Mouse (Mus musculus) ES-E14 (cell line): Measurements from ENCODE around the gene Gm10803. TPM values are rescaled to one million over a fixed set of nuclear protein-coding genes. Genes with fewer than 3 reads are reported as not detected.
"Not testable (repeated sequence)": the region's sequence is repeated elsewhere in the genome, so short reads cannot be mapped to it uniquely, and the experiment has no call there.

Experiments used
- DNase-seq: peaks from one replicate; pipeline ENCODE4 v3.0.0-alpha.2; 2013; ENCODE audit warnings: low read depth, low spot score
- H3K27ac ChIP-seq: 2 replicates; pipeline ENCODE4 v1.5.1; 2012; ENCODE audit warnings: low read depth, mild to moderate bottlenecking, low read length, moderate library complexity, mixed read lengths; ENCODE audit not compliant: poor library complexity, insufficient read depth, severe bottlenecking
- H3K36me3 ChIP-seq: 2 replicates; pipeline ENCODE4 v1.6.1; 2012; ENCODE audit warnings: mild to moderate bottlenecking, low read length, moderate library complexity, mixed read lengths; ENCODE audit not compliant: control insufficient read depth, poor library complexity, insufficient read depth, severe bottlenecking
- H3K4me1 ChIP-seq, 2 experiments: fragments of 150-350 bp in 1 of 2; sonication (generic) in 1 of 2; 2 replicates each; pipeline ENCODE4 v1.6.1; 2012; ENCODE audit warnings: low read length in 2 of 2, mild to moderate bottlenecking in 1 of 2, mixed read lengths in 1 of 2; ENCODE audit not compliant: control insufficient read depth in 2 of 2, insufficient read depth in 2 of 2, poor library complexity in 1 of 2
- H3K4me3 ChIP-seq, 2 experiments: fragments of 150-350 bp in 1 of 2; sonication (generic) in 1 of 2; 2 replicates each; pipeline ENCODE4 v1.5.1; 2012; ENCODE audit warnings: low read length in 2 of 2, low read depth in 1 of 2, mild to moderate bottlenecking in 1 of 2, mixed read lengths in 1 of 2; ENCODE audit not compliant: insufficient read depth in 1 of 2, poor library complexity in 1 of 2, severe bottlenecking in 1 of 2
- H3K9ac ChIP-seq: 2 replicates; pipeline ENCODE4 v1.6.1; 2012; ENCODE audit warnings: low read depth, mild to moderate bottlenecking, low read length, mixed read lengths; ENCODE audit not compliant: poor library complexity, insufficient read depth, severe bottlenecking
- H3K9me3 ChIP-seq: fragments of 150-350 bp; sonication (generic); 2 replicates; pipeline ENCODE4 v1.6.1; 2012; ENCODE audit warnings: low read depth, mild to moderate bottlenecking, low read length; ENCODE audit not compliant: control insufficient read depth, insufficient read depth
- CHD2 ChIP-seq: IDR thresholded peaks from 2 replicates; pipeline ENCODE4 v1.6.1; 2014; ENCODE audit warnings: mild to moderate bottlenecking, low read depth, low read length, inconsistent platforms
- HCFC1 ChIP-seq: IDR thresholded peaks from 2 replicates; pipeline ENCODE4 v1.6.1; 2012; ENCODE audit warnings: low read length, inconsistent platforms, borderline replicate concordance; ENCODE audit not compliant: insufficient read depth
- MAFK ChIP-seq: IDR thresholded peaks from 2 replicates; pipeline ENCODE4 v1.6.1; 2014; ENCODE audit warnings: mild to moderate bottlenecking, low read depth, low read length, inconsistent platforms; ENCODE audit not compliant: insufficient read depth
- ZC3H11A ChIP-seq: IDR thresholded peaks from 2 replicates; pipeline ENCODE4 v1.6.1; 2012; ENCODE audit warnings: low read depth, mild to moderate bottlenecking, inconsistent platforms, low read length, borderline replicate concordance
- ZNF384 ChIP-seq: IDR thresholded peaks from 2 replicates; pipeline ENCODE4 v1.6.1; 2012; ENCODE audit warnings: low read depth, low read length, inconsistent platforms
- in situ Hi-C, 2 experiments: fragments of 600-800 bp; cut with MboI; formaldehyde crosslinking; loops; one replicate each; pipeline ENCODE4 v1.15.1; 2025; ENCODE audit warnings: low sequenced_read_pairs in 2 of 2, inconsistent platforms in 1 of 2; ENCODE audit not compliant: unreplicated experiment in 2 of 2
- total RNA-seq: library from RNA; depleted of rRNA; stranded (reverse); fragments of 300-350 nt; gene quantifications from 2 replicates; pipeline ENCODE4 v1.2.3, GENCODE M21; 2012; rRNA removed

Gene Gm10803
- not detected in 2 replicates for total RNA-seq

GRCm38 (mm10) chr2:93560268-93560667, at the start of gene Gm10803:
Gene Gm10803 (plus strand): TSS chr2:93560568.
- H3K4me1 ChIP-seq, H3K4me3 ChIP-seq, H3K36me3 ChIP-seq, H3K9me3 ChIP-seq, H3K27ac ChIP-seq, H3K9ac ChIP-seq, DNase-seq, in situ Hi-C loops: not testable (repeated sequence)

GRCm38 (mm10) chr2:93510839-93511238, 49.5 kb upstream of the Gm10803 start:
- no peak overlapping the region for H3K9ac ChIP-seq
- H3K27ac ChIP-seq: no peak overlapping the region
- no peak for DNase-seq
- H3K4me1 ChIP-seq: no peaks in the 10 kb centered on the region
- in situ Hi-C loops: no loop called here
- H3K36me3 ChIP-seq: no peaks in the 10 kb centered on the region
- no peak overlapping the region for H3K4me3 ChIP-seq
- no peaks in the 10 kb centered on the region for H3K9me3 ChIP-seq
- TF ChIP-seq CHD2: no peak
- TF ChIP-seq HCFC1: no peak
- no peak for TF ChIP-seq MAFK
- TF ChIP-seq ZC3H11A: no peak
- no peak for TF ChIP-seq ZNF384

- no peak overlapping the region for H3K9ac ChIP-seq
- no peaks in the 10 kb centered on the region for H3K4me1 ChIP-seq
- TF ChIP-seq HCFC1: no peak
- in situ Hi-C loops: no loop called here
- H3K4me3 ChIP-seq: no peak overlapping the region
- no peaks in the 10 kb centered on the region for H3K9me3 ChIP-seq
- no peak for DNase-seq
- H3K27ac ChIP-seq: no peak overlapping the region
- H3K36me3 ChIP-seq: no peaks in the 10 kb centered on the region
Observed at GRCm38 (mm10) chr2:93512130-93512529, 48.2 kb upstream of the Gm10803 start.

GRCm38 (mm10) chr2:93515246-93515645, 45.1 kb upstream of the Gm10803 start:
- Histone ChIP-seq H3K9ac (no peak overlapping the region), H3K4me1 (no peaks in the 10 kb centered on the region), H3K9me3 (no peaks in the 10 kb centered on the region), H3K4me3 (no peak overlapping the region), H3K27ac (no peak overlapping the region), H3K36me3 (no peaks in the 10 kb centered on the region)
- TF ChIP-seq HCFC1 (no peak), ZC3H11A (no peak), ZNF384 (no peak)
- no peak for DNase-seq
- in situ Hi-C loops: no loop called here

- Histone ChIP-seq H3K4me3 (no peak overlapping the region), H3K4me1 (no peaks in the 10 kb centered on the region), H3K9ac (no peak overlapping the region), H3K9me3 (no peaks in the 10 kb centered on the region), H3K27ac (no peak overlapping the region), H3K36me3 (no peaks in the 10 kb centered on the region)
- TF ChIP-seq CHD2: no peak
- TF ChIP-seq ZNF384: no peak
- TF ChIP-seq HCFC1: no peak
- no peak for TF ChIP-seq ZC3H11A
- no peak for TF ChIP-seq MAFK
- in situ Hi-C loops: no loop called here
- DNase-seq: no peak
Observed at GRCm38 (mm10) chr2:93521042-93521441, 39.3 kb upstream of the Gm10803 start.
